Mouse (Mus musculus) midbrain, embryonic 11.5 days (tissue): ENCODE results near the gene Myo18b. TPM values are rescaled to one million over a fixed set of nuclear protein-coding genes. Genes with fewer than 3 reads are reported as not detected.

Experiments used
- ATAC-seq: fragments of 200-750 bp; cut with Nextera tagmentation; 2 replicates; pipeline ENCODE4 v1.8.0; 2017; ENCODE audit warnings: moderate TSS enrichment, moderate library complexity; ENCODE audit not compliant: low FRiP score
- DNase-seq: peaks from one replicate; pipeline ENCODE4 v3.0.0; 2015; ENCODE audit warnings: low spot score; ENCODE audit errors: missing footprints
- H3K27ac ChIP-seq: fragments of 300-500 bp; sonication (generic); 2 replicates; pipeline ENCODE4 v1.5.1; 2014; ENCODE audit warnings: low read depth, low read length
- H3K27me3 ChIP-seq: fragments of 300-500 bp; sonication (generic); 2 replicates; pipeline ENCODE4 v1.6.1; 2014; ENCODE audit warnings: mild to moderate bottlenecking, low read length, moderate library complexity, mixed read lengths; ENCODE audit not compliant: control insufficient read depth, insufficient read depth
- H3K36me3 ChIP-seq: fragments of 300-500 bp; sonication (generic); 2 replicates; pipeline ENCODE4 v1.6.1; 2014; ENCODE audit warnings: mild to moderate bottlenecking, low read length, moderate library complexity, mixed read lengths; ENCODE audit not compliant: control insufficient read depth, insufficient read depth
- H3K4me1 ChIP-seq: fragments of 300-500 bp; sonication (generic); 2 replicates; pipeline ENCODE4 v1.6.1; 2014; ENCODE audit warnings: low read length; ENCODE audit not compliant: control insufficient read depth, insufficient read depth
- H3K4me2 ChIP-seq: fragments of 300-500 bp; sonication (generic); 2 replicates; pipeline ENCODE4 v1.6.1; 2014; ENCODE audit warnings: mild to moderate bottlenecking, moderate library complexity
- H3K4me3 ChIP-seq: fragments of 300-500 bp; sonication (generic); 2 replicates; pipeline ENCODE4 v1.5.1; 2014; ENCODE audit warnings: low read depth, low read length
- H3K9ac ChIP-seq: fragments of 300-500 bp; sonication (generic); 2 replicates; pipeline ENCODE4 v1.6.1; 2014; ENCODE audit warnings: low read length
- H3K9me3 ChIP-seq: fragments of 300-500 bp; sonication (generic); 2 replicates; pipeline ENCODE4 v1.6.1; 2016; ENCODE audit warnings: low read length; ENCODE audit not compliant: control insufficient read depth
- WGBS: fragments of 180-500 bp; shearing (Covaris S2); extraction: QIAGEN DNeasy Blood & Tissue Kit; methylation state at CpG from one replicate; pipeline ENCODE4 v1.1.7; 2014; 5-methylcytosine and 5-hydroxymethylcytosine counted together
- polyA plus RNA-seq: library from polyadenylated mRNA; unstranded; fragments of >200 nt; fragmentation: Nextera tagmentation; extraction: Ambion mirVana; gene quantifications from 2 replicates; pipeline ENCODE4 v1.2.1, GENCODE M21; 2014

Myo18b gene
- polyA plus RNA-seq, 1 experiment from 2014 or later: 0.48 TPM

DNA sequence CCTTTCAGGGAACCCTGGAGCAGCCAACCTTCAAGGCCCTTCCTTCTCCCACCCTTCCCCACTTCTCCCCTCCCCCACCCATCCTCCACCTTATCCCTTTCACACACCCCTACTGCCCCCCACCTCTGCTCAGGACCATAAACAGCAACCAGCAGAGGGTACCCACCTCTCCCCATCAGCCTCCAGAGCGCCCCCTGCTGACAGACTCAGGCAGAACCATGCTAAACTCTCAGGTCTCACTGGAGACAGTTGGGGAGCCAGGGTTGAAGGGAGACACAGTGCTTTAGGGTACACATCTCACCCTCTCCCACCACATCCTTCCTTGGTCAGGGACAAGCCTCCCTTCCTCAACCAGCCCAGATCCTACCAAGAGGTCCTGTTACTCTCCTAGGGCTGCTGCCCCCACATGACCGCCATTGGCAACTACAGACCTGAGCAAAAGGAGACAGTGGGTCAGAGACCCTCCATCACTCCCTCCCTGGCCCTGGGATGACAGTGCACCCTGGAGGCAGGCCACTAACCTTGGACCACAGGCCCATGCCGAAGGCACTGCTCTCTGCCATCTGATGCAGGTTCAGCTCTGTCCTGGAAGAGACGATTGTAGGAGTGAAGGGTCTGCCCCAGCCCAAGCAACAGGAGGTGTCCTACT is 31.3 kb downstream of the Myo18b start:
- DNase-seq (peak; percentile 92), ATAC-seq (peak; percentile 27; the same call in 1 of the 2 replicates)
- H3K27me3 ChIP-seq: peaks cover 2% of the 10 kb centered on the region; the same call in 1 of the 2 replicates
- H3K9ac ChIP-seq: no peak overlapping the region
- H3K4me3 ChIP-seq: no peak overlapping the region
- H3K9me3 ChIP-seq: no peaks in the 10 kb centered on the region
- WGBS: 43% methylated on average over 4 of the region's 4 CpGs
- H3K4me1 ChIP-seq: no peaks in the 10 kb centered on the region
- H3K27ac ChIP-seq: no peak overlapping the region
- H3K4me2 ChIP-seq: no peak overlapping the region
- no peaks in the 10 kb centered on the region for H3K36me3 ChIP-seq

DNA sequence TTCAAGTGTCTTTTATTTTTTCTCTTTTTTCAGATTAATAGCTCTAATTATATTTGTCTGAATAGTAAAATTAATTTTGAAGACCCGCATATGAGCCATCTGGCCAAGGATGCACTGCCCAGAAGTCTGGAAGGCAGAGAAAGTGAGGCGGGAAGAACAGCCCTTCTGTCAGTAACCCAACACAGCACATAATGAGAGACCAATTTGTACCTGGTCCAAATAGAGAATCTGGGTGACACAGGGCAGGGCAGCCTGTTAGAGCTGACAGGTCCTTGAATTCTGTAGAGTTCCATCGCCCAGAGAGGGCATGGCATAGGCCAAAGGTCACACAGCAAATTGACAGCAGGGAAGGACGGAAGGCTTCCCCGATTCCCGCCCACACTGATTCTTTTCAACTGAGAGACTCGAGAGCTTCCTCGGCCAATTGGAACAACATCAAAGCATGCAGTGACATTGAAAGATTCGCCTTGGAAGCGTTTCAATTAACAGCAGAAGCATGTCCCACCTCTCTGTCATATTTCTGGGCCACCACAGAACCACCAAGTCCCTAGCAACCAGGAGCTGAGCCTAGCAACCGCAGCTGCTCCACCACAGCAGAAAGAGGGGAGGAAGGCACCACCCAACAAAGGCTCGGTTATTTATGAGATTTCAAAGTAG is 36.7 kb downstream of the Myo18b start:
- no peak for ATAC-seq
- no peak overlapping the region for H3K27ac ChIP-seq
- 54% methylated on average over 12 of the region's 12 CpGs for WGBS

DNA sequence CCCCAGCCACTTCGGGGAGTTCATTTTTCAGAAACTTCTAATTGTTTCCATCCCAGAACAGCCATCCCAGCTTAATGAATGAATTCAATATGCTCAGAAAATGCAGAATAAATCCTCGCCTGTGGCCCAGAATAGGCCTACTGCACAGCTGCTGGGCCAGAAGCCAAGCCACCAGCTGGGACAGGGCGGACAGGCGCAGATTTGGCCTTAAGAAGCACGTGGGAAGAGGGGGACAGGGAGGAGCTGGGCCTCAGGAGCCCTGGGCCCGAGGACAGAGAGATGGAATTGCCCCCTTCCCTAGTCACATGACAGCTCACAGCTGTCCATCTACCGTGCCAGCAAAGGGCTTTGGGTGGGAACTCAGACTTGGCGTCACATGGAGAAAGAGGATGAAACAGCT is 43.0 kb downstream of the Myo18b start:
- Histone ChIP-seq H3K36me3 (no peaks in the 10 kb centered on the region), H3K4me2 (no peak overlapping the region), H3K4me3 (no peak overlapping the region), H3K4me1 (peaks cover 33% of the 10 kb centered on the region), H3K9ac (no peak overlapping the region), H3K27me3 (peaks cover 2% of the 10 kb centered on the region; the same call in 1 of the 2 replicates), H3K27ac (peak overlapping the region; percentile 64), H3K9me3 (no peaks in the 10 kb centered on the region)
- 28% methylated on average over 8 of the region's 8 CpGs for WGBS
- ATAC-seq: peak; percentile 61
- DNase-seq: no peak

More for the DNA sequence above, 36.7 kb downstream of the Myo18b start:
- Histone ChIP-seq H3K4me1 (no peaks in the 10 kb centered on the region), H3K4me3 (no peak overlapping the region), H3K9me3 (no peaks in the 10 kb centered on the region), H3K4me2 (no peak overlapping the region), H3K36me3 (no peaks in the 10 kb centered on the region), H3K27me3 (no peaks in the 10 kb centered on the region; the same call in 1 of the 2 replicates), H3K9ac (no peak overlapping the region)
- no peak for DNase-seq

DNA sequence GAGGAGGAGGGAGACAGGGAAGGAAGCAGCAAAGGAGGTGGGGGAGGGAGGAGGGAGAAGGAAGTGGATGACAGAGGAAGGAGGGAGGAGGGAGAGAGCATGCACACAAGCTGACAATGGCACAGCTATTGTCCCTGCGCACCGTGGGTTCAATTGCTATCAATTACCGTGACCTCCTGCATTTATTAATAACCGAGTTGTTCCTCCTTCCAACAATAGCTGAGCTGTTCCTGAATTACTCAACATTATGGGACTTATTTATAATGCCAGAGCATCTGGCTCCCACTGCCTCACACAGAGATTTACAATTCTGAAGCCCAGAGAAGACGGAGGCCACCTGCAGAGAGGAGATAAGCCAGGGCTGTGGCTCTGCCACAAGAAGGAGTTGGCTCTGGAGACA is 44.8 kb downstream of the Myo18b start:
- H3K4me1 ChIP-seq: peaks cover 39% of the 10 kb centered on the region
- peak; percentile 87 for DNase-seq
- ATAC-seq: peak; percentile 41; the same call in 1 of the 2 replicates
- no peaks in the 10 kb centered on the region for H3K36me3 ChIP-seq
- no peak overlapping the region for H3K27ac ChIP-seq
- WGBS: 7% methylated on average over 5 of the region's 5 CpGs
- no peak overlapping the region for H3K9ac ChIP-seq
- no peak overlapping the region for H3K4me3 ChIP-seq
- peaks cover 4% of the 10 kb centered on the region; the same call in 1 of the 2 replicates for H3K27me3 ChIP-seq
- no peak overlapping the region for H3K4me2 ChIP-seq
- H3K9me3 ChIP-seq: no peaks in the 10 kb centered on the region

DNA sequence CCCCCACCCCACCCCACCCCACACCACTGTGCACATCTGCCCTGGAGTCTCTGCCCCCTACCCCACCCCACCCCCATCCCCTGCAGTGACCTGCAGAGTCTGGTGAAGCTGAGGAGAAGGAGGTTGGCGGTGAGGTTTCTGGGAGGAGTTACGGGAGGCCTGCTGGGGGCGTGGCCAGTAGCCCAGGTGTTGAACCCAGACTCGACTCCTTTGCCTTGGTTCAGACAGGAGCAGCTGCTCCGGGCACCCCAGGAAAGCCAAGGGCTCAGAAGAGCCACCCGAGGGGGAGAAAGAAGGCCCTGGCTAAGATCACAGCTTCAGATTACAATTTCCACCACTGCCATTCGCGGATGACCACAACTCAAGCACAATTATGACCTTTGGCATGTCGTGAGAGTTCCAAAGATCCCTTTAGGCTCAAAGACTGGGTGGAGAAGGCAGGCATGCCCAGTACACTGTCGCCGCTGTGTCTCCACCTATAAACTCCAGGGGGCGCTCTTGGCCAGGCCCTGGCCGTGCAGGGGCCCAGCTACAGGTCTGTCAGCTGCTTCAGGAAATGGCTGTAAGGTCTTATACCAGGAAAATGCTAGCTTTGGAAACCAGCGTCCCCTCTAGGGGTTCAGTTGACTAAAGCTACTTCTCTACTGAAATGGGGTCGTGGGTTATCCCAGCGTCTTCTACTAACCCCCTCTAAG is 47.4 kb downstream of the Myo18b start:
- peaks cover 4% of the 10 kb centered on the region; the same call in 1 of the 2 replicates for H3K27me3 ChIP-seq
- DNase-seq (peak; percentile 93), ATAC-seq (peak; percentile 53; the same call in 1 of the 2 replicates)
- H3K9me3 ChIP-seq: no peaks in the 10 kb centered on the region
- peak overlapping the region; percentile 38; the same call in 1 of the 2 replicates for H3K9ac ChIP-seq
- H3K36me3 ChIP-seq: no peaks in the 10 kb centered on the region
- H3K4me1 ChIP-seq: peaks cover 56% of the 10 kb centered on the region
- 2% methylated on average over 16 of the region's 16 CpGs for WGBS
- H3K27ac ChIP-seq: no peak overlapping the region
- peak overlapping the region; percentile 25; the same call in 1 of the 2 replicates for H3K4me2 ChIP-seq
- H3K4me3 ChIP-seq: no peak overlapping the region

DNA sequence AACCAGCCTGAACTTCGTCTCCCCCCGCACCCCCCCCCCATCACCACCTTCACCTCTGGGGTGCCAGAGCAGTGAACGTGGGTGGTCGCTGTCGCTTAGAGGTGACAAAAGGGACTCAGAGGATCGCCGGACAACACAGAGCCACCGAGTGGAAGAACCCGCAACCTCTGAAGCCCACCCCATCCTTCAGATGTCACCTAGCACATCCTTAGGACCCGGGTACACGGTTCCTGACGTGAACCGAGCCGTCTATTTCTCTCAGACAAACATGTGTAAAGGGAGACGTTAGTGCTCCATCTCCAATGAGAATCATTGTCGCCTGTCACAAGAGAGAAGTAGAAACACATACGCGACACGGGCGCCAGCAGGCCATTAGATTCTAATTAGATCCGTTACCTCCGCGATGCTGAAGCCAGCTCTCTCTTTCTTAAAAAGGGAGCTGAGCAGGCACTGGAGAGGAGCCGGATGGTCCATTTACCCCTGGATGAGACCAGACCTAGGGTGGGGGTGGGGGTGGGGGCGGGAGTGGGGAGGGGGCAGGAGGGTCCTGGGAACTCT is 48.1 kb downstream of the Myo18b start:
- WGBS: 6% methylated on average over 25 of the region's 25 CpGs
- H3K4me2 ChIP-seq: peak overlapping the region; percentile 22; the same call in 1 of the 2 replicates
- no peak overlapping the region for H3K4me3 ChIP-seq
- DNase-seq: peak; percentile 84
- no peak for ATAC-seq
- no peaks in the 10 kb centered on the region for H3K36me3 ChIP-seq
- H3K9me3 ChIP-seq: no peaks in the 10 kb centered on the region
- peak overlapping the region; percentile 16 for H3K9ac ChIP-seq
- H3K4me1 ChIP-seq: peaks cover 57% of the 10 kb centered on the region
- H3K27me3 ChIP-seq: peaks cover 4% of the 10 kb centered on the region; the same call in 1 of the 2 replicates
- H3K27ac ChIP-seq: no peak overlapping the region

DNA sequence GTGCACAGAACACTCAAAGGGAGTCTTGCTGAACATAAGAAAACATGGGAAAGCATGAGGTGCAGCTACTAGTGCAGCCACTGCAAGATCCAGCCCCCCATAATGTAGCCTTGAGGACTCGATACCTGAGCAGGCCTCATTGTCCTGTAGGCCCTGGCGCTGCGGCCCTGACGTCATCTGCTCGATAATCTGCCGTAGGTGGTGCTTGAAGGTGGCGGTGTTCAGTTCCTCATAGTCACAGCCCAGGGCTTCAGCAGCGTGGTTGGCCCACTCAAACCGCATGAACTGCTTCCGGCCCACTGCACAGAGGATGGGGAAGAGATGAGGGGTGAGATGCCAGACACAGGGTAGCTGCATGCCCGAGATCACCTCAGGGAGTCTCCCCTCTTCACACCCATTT is 50.0 kb downstream of the Myo18b start:
- ATAC-seq: no peak
- Histone ChIP-seq H3K27ac (no peak overlapping the region), H3K4me2 (no peak overlapping the region), H3K9ac (no peak overlapping the region), H3K9me3 (no peaks in the 10 kb centered on the region), H3K4me3 (no peak overlapping the region), H3K27me3 (peaks cover 4% of the 10 kb centered on the region; the same call in 1 of the 2 replicates), H3K4me1 (peaks cover 52% of the 10 kb centered on the region), H3K36me3 (no peaks in the 10 kb centered on the region)
- DNase-seq: no peak
- 80% methylated on average over 11 of the region's 11 CpGs for WGBS

DNA sequence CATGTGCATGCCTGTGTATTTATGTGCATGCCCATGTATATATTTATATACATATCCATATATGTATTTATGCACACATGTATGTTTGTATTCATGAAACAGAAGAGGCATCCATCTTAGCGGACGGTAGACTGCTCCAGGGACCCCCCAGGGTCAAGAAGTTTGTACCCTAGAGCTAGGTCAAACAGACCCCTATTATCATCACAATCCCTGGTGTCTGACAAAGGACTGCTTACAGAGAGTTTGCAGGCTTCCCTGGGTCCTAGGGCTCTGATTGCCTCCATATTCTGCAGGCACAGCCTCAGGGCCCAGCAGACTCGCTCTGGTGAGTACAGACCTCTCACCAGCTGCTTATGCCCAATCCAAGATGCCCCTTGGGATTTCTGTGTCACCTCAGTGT is 51.7 kb downstream of the Myo18b start:
- H3K27ac ChIP-seq: peak overlapping the region; percentile 77
- WGBS: 14% methylated on average over 3 of the region's 3 CpGs
- H3K4me2 ChIP-seq: peak overlapping the region; percentile 23; the same call in 1 of the 2 replicates
- ATAC-seq: no peak
- H3K9ac ChIP-seq: no peak overlapping the region
- H3K27me3 ChIP-seq: 0 out of 2 replicates have a peak, but pooled peaks cover 2% of the 10 kb centered on the region
- no peaks in the 10 kb centered on the region for H3K9me3 ChIP-seq
- DNase-seq: peak; percentile 90
- no peak overlapping the region for H3K4me3 ChIP-seq
- H3K36me3 ChIP-seq: no peaks in the 10 kb centered on the region
- peaks cover 44% of the 10 kb centered on the region for H3K4me1 ChIP-seq
